Mouse (Mus musculus): ENCODE measurements around the gene Dyrk2. TPM values are rescaled to one million over a fixed set of nuclear protein-coding genes. Genes with fewer than 3 reads are reported as not detected.

Gene Dyrk2
- 10 to 100 TPM; 60.4 to 63.3 TPM for total RNA-seq (2021)
- long read RNA-seq, full-length matches to known transcripts: 14 of 33 reads
- long read RNA-seq, partial matches to known transcripts: 0 of 33 reads
- long read RNA-seq, other reads (novel, unspliced or antisense): 19 of 33 reads

DNA sequence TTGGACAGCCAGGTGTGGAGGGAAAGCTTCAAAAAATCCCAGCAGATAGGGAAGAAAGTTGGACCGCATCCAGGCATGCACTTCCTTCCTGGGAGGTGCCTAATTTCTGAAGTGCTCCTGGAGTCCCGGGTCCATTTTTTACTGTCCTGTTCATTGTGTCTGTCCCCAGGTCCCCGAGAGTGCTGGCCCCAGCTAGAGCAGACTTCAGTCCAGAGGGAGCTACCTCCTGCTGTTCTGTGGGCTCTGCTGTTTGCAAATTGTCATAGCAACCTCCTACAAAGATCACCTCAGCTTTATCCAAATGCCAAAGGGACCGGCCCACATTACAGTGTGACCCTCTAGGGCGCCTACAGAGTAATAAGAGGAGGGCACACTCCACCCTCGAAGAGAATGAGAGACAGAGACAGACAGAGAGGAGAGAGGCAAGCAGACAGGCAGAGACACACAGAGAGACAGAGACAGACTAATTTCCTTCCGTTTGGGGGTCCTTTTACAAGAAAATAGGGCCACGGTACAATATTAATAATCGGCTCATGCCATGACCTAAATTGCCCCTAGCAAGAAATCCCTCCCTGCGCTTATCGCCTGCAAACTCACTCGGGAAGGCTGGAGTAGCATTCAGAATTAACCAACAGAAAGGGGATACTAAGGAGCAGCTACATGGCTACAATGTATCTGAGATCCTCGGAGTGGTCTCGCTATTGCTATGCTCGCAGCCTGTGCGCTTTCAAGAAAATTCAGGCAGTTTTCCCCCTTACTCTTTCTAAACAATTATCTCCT is at the start of gene Dyrk2:
Gene Dyrk2, minus strand, starts transcription at position 9 of the 780 bp plus-strand sequence.
- peak; percentile 40 to 47 for DNase-seq (ENCODE audit: low spot score in 2 of 2)

DNA sequence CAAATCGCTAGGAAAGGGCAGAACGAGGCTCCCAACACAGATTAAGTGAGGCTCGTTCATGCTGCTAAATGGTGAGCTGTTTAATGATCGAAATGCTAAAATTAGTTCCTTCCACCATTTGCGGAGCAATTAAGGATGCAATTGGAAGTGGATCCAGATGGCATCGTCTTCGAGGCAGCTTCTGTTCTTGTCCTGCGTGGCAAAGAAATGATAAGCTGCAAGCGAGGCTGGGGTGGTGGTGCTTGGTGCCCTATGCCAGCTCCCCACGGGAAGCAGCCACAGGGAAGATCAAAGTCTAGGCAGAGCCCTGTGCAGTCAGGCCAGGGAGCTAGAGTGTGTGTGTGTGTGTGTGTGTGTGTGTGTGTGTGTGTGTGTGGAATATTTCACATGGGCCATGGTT is 32.6 kb upstream of the Dyrk2 start:
- peak in 1 of 2 experiments; percentile 10 for DNase-seq (ENCODE audit: low spot score in 2 of 2)

DNA sequence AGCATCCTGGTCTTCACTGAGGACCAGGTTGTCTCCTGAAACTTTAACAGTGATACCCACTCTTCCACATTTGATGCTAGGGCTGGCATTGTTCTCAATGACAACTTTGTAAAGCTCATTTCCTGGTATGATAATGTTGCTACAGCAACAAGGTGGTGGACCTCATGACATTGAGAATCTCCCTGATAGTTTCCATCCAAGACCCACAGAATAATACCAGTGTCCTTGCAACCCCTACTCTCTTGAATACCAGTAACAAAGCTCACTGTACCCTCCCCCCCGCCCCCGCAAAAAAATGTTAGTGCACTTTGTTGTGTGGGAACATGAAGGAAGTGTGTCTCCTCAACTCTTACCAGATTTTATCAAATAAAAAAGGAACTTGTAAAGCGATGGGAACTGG is 23.6 kb upstream of the Dyrk2 start:
- no peak for DNase-seq (ENCODE audit: low spot score in 2 of 2)

DNA sequence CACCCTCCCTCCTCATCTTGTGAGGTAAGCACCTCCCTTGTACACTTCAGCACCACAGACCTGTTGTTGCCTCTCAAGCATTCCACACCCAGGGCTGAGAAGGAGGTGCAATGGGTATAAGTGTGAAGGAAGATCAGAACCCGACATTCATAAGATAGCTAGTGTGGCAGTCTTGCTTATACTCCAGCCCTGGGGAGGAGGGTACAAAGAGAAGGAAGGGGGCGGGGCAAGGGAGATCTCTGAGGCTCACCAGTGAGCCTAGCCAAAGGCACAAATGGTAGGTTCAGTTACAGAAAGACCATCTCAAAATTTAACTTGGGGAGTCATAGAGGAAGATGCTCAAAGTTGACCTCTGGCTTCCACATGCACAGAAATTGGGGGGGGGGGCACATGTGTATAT is 14.1 kb upstream of the Dyrk2 start:
- no peak for DNase-seq (ENCODE audit: low spot score in 2 of 2)

DNA sequence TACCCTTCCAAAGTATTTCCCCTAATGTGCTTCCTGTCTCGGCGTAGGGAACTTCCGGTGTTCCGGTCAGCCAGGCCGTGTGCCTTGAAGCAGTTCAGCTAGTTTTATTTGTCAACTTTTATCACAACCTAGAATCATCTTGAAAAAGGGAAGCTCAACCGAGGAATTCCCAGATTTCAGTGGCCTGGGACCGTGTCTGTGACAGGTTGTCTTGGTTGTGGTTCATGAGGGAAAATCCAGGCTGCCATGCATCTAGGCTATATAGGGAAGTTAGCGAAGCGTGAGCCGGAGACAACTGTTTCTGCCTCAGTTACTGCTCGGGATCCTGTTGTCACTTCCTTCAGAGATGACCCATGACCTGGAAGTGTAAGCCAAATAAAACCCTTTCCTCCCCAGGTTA is 13.3 kb upstream of the Dyrk2 start:
- DNase-seq (ENCODE audit: low spot score in 2 of 2): no peak

DNA sequence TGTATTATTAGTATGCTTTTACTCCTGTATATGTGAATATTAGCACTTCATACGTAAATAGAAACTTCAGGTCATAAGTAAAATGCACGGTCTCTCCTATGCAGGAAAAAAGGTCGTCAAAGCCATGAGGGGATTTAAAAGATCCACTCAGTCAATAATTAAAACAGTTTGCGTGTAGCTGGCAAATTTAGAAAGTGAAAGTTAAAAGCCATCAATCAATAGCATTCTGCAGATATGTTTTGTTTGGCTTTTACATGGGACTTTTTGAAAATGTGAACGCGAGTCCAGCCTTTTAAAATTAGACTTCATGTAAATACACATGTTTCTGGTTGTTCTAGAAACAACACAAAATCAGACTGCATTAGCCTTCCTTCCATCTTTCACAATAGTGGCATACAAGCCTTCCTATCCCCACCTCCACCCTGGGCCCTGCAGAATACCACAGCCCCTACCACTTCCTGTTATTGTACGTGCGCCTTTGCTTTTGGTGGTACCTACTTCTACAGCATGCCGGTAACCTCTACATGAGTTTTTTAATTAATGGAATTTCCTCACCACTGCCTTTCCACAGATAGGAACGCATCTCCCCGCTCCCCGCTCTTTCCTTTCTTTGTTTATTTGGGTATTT is 12.4 kb upstream of the Dyrk2 start:
- DNase-seq (ENCODE audit: low spot score in 2 of 2): no peak

DNA sequence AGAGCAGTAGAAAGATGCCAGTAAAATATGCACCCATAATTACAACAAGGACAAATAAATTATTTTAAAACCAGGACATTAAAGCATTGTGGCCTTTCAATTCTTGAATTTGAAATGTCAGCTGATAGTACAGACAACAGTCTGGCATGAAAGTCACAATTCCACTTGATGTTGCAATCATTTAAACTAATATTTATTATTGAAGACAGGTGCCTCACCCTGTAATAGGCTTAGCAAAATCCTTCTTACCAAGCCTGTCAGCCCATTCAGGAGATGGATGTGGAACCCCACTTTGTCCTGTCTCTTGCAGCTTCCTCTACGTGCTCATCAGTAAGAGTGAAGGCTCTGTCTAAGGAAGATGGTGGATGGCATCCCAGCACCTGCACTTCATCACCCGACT is 10.8 kb upstream of the Dyrk2 start:
- no peak for DNase-seq (ENCODE audit: low spot score in 2 of 2)

DNA sequence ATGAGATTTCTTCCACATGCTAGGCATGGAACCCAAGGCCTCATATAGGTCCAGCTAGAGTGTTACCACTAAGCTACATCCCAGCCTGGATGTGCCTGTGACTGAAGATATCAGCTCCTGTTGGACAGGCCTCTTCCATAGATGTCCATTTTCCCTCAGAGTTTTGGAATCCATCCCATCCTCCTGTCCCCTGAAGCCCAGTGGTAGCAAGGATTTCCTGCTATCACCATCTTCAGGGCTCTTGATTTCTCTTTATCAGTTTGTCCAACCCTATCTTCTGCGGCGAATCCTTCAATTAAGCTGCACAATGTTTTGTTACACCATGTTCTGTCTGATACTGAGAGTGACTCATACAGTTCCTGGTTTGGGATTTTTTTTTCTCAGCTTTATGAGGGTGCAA is 2.2 kb upstream of the Dyrk2 start:
- no peak for DNase-seq (ENCODE audit: low spot score in 2 of 2)

DNA sequence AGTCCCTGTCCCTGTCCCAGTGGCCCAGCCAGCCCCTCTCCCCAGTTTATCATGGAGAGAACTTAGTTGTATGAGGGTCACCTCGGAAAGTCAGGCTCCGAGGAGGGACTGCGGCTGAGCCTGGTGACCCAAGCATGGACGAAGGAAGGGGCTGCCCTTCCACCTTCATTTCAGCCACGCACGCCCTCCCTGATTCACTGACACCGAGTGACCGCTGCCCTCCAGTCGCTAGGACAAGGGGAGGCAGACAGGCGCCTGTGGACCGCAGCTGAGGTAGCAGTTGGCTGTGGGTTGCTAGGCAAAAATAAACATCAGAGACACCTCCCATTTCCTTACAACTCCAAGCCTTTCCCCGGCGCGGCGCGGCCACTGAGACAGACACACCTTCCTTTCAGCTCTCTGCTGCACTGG is 413 bp downstream of the Dyrk2 start:
- peak in 1 of 2 experiments; percentile 68 for DNase-seq (ENCODE audit: low spot score in 2 of 2)

DNA sequence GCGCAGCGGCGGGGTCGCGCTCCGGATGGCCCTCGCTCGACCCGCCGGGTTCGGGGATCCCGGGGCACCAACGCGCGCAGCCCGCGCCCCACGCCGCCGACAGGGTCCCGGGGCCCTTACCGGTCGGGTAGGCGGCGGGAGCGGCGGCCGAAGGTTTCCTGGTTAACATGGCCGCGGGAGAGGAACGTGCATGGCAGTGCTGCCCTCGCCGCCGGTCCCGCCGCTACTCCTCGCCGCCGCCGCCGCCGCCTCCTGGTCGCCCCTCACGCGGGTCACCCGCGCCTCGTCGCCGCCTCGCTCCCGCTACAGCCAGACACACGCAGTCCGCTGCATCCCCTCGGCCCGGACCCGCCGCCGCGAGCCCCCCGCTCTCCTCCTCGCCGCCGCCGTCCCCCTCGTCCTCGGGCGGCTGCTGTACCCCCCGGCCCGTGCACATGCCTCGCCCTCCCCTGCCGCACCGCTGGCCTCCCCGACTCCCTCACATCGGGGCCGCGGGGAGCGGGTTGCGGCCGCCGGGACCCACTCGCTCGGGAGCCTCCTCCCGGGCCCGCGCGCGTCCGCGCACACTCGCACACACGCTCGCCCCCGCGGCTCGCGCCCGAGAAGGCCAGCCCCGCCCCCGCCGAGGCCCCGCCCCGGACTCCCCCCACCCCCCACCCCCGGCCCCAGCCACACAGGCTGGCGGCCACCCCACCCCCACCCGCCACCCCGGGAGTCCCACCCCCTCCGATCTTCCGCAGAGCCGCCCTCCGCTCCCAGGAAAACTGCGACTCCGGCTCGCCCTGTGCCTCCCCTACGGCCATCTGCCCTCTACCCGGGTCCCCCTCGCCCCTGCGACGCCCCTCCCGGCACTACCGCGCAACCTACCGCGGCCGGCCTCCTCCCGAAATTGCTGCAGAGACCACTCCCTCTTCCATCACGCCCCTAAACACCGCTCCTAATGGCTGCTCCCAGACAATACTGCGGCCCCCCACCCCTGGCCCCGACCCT is 1.1 kb downstream of the Dyrk2 start:
- peak; percentile 81 to 89 for DNase-seq (ENCODE audit: low spot score in 2 of 2)

DNA sequence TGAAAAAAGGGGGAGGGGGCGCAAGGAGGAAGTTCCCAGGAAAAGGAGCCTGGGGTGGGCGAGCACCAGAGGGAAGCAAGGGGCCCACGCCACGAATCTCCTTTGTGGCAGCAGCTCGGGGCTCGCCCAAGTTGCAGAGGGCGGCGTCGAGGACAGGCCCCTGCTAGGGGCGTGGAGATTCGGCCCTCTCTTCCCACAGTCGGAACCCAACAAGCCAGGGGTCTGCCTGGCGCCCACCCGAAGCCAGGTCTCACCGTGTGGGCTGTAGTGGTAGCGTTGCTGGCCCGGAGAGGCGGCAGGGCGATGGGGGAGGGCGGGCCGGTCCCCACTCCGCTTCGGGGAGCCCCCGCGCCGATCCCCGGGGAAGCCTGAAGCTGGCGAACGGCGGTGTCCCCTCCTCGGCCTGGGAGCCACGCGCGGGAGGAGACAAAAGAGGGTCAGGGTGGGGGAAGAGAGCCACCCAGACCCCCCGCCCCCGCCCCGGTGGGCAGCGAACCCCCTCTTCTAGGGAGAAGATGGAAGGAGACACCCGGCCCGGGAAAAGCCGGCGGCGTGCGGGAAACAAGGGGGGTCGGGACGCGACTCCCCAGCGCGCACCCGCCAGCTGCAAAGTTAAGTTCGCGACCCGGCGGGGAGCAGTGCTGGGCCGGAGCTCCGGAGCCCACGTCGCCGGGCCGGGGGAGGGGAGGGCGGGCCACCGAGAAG is 2.0 kb downstream of the Dyrk2 start:
- peak; percentile 35 to 59 for DNase-seq (ENCODE audit: low spot score in 2 of 2)

DNA sequence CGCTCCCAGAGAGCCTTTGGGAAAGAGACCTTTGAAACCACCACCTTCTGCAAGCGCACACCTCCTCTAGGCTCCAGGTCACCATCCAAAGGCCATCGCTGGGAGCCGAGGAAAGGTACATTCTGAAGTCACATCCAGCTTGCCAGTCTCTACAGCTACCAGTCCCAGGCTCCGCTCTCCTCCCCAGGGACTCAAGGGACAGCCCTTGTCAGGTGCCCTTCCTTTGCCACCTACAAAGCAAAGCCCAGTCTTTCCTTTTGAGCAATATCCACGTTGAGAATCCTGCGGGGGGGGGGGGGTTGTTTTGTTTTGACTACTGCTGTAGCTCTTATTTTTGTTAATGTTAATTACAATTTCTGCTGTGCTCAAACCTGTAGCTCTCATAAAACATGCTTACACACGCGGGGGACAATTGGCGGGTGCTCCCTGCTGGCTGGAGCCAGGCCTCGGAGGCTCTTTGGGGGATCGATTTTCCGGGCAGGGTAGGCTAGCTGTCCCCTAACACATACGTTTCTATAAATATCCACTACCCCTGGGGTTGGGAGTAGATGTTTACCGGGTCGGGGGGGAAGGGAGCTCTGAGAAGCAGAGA is 2.6 kb downstream of the Dyrk2 start:
- no peak for DNase-seq (ENCODE audit: low spot score in 2 of 2)

DNA sequence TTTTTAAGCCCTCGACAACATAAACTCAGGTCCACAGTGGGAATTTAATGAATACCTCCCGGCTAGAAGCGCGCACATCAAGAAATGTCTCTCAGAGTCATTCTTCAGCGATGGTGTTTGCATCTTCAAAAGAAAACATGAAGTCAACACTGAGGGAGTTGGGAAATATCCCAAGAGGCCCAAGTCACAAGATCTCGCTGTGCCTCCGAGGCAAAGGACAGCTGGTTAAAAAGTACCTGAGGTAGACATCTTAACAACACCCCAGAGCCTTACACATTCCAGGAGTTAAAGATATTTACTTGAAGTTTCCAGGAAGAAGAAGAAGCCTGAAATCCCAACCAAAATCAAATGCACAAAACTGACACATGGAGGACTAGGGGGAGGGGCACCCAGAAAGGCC is 5.0 kb downstream of the Dyrk2 start:
- no peak for DNase-seq (ENCODE audit: low spot score in 2 of 2)

DNA sequence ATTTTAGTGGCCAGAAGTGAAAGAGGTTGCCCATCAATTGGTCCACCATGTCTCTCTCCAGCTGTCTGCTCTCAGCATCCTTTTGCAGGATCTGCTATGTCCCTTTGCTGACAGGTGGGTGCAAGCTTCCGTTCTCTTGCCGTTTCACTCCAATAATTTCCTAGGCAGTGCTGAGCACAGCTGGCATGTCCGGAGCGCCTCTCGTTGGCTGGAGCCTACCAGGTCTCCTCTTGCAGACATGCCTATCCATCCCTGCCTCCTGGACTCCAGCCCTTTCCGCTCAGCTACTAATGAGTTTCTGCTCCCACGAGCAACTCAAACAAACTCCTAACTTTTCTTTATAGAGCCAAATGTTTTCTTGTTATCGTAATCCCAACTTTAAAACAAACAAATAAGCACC is 6.4 kb downstream of the Dyrk2 start:
- no peak for DNase-seq (ENCODE audit: low spot score in 2 of 2)

DNA sequence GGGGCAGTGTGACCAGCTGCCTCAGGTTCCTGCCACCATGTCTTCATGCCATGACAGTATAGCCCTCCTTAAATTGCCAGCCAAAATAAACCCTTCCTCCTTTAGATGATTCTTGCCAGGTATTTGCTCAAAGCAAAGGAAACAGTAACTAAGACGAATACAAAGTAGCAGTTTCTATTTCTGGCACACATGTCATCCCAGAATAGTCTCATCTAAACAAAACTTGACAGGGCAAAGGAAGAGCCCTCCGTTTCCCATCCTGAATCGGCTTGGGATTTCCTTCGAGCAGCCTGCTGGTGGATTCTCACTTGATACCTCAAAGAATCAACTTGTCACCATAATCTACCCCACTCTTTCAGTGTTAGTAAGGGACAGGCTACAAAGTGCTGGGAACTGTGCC is 7.8 kb downstream of the Dyrk2 start:
- no peak for DNase-seq (ENCODE audit: low spot score in 2 of 2)

DNA sequence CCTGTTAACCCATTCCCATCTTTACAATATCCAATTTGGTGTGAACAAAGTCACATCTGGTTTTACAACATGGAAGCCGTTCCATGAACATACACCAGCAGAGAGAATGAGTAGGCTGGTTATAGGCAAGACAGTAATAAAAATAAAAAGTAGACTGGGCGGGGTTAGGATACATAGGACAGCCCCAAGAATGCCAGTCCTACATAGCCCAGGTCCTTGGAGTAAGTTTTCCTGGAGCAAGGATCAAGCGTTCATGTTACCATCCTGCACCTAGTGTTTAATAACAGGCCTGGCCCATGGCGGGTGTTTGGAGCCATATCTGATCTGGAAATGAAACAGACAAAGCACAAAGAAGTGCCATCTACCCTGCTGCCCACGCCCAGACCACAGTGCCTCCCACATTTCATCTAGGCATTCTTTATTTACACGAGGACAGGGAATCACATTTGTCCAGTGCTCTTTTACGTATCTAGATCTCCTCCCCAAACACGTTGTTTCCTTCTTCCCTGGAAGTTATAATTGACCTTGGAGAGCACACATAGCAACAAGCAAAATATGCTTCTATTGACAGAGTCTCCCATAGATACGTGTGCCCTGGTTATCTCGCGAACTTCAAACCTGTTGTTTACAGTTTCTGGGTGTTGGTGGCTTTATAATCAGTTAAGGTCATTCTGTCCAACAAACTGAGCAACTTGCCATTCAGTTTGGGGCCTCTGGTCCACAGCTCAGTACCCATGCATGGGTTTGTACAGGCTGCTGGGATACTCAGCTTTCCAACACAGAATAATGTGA is 8.6 kb downstream of the Dyrk2 start:
- DNase-seq (ENCODE audit: low spot score in 2 of 2): no peak

DNA sequence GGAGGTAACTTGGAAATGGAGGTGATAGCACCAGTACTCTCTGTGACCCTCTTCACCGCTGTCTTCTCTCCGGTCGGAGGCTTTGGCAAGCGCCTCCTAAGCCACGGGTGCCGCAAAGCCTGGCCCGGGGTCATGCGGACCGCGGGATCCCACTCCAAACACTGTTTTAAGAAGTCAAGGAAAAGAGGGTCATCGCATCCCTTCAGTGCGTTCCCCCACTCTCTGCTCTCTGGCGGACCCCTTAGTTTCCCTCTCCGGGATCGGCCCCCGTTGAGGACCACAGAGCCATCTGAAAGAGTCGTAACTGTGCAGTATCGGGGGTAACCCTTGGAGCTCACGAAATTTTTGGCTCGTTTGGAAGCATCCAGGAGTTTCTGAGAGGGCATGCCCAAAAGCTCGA is 10.4 kb downstream of the Dyrk2 start:
- DNase-seq (ENCODE audit: low spot score in 2 of 2): no peak

DNA sequence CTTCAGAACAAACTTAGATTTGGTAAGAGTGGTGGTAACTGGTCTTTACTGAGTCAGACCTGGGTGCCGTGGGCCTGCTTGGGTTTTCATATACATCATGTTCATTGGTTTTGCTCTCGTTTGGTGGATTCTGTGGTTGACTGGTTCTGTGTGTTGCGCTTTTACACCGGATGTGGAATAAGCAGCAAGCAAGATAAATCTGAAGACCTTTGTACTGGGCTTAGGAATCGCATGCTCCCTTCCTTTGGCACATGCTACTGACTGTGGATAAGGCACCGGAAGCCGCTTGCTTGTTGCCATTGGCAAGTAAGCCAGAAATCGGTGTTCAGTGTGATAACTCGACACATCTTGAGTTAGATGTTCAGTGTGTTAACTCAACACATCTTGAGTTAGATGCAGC is 15.4 kb downstream of the Dyrk2 start:
- peak in 1 of 2 experiments; percentile 9 for DNase-seq (ENCODE audit: low spot score in 2 of 2)

DNA sequence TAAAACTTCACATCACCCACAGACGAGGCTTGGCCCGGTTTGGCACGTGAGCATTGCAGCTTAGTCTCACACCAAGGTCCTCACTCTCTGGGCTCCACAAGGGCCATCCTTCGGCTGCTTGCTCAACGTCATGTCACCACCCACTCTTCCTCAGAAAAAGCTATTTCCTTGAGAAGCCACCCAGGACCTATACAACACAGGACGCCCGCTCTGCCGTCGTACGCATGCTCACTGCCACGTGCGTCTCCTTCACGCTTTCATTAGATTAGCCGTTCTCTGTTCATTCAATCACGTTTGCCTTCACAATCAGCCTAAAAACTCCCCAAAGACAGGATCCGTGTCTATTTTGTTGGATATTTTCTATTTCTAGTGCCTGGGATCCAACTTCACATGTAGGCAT is 17.5 kb downstream of the Dyrk2 start:
- peak in 1 of 2 experiments; percentile 10 for DNase-seq (ENCODE audit: low spot score in 2 of 2)

DNA sequence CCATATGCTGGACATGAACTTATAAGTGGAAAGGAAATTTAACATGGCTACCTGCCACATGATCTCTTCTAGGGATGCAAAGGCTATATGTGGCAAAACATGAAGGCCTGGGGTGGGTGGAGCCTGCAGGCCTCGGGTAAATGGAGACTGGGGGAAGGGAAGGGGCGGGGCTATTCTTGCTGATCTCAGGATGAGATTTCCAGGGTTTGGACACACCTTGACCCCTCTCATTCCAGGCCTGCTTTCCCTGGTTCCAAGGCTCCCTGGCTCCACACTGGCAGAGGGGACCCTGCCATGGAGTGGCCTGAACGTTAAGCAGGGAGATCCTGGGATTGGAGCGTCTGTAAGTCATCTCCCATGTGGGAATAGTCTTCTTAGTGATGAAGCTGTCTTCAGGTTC is 21.5 kb downstream of the Dyrk2 start:
- no peak for DNase-seq (ENCODE audit: low spot score in 2 of 2)

Data from layer of hippocampus, postnatal 10 days (tissue).